Mouse (Mus musculus): Measurements from ENCODE around the gene Trpm8. TPM values are rescaled to one million over a fixed set of nuclear protein-coding genes. Genes with fewer than 3 reads are reported as not detected.

Gene Trpm8
- total RNA-seq, 2 experiments from 2014 or later = 0.61 to 0.68 TPM

Other genes with a start within 250 kb of the Trpm8 start
- gene Ugt1a10, start 222.3 kb upstream of the Trpm8 start, total RNA-seq (2021) = not detected
- gene Ugt1a9, start 206.9 kb upstream of the Trpm8 start, total RNA-seq (2021) = not detected
- gene Ugt1a8, start 189.8 kb upstream of the Trpm8 start, total RNA-seq (2021) = not detected
- under 1 TPM; 0.44 to 0.49 TPM for gene Ugt1a7c, start 182.6 kb upstream of the Trpm8 start, total RNA-seq (2021)
- under 1 TPM; 0.20 to 0.23 TPM for gene Ugt1a6b, start 174.4 kb upstream of the Trpm8 start, total RNA-seq (2021)
- under 1 TPM in 1 of 2 experiments, not detected in 1; 0.40 TPM for gene Ugt1a6a, start 142.9 kb upstream of the Trpm8 start, total RNA-seq (2021)
- under 1 TPM in 1 of 2 experiments, not detected in 1; 0.15 TPM for gene Ugt1a5, start 111.6 kb upstream of the Trpm8 start, total RNA-seq (2021)
- gene Ugt1a2, start 77.1 kb upstream of the Trpm8 start, total RNA-seq (2021) = not detected
- gene Dnajb3, start 71.9 kb upstream of the Trpm8 start, total RNA-seq (2021) = 1 to 10 TPM; 2.7 to 3.7 TPM
- under 1 TPM in 1 of 2 experiments, not detected in 1; 0.15 TPM for gene Ugt1a1, start 65.7 kb upstream of the Trpm8 start, total RNA-seq (2021)
- gene Mroh2a, start 50.7 kb upstream of the Trpm8 start, total RNA-seq (2021) = under 1 TPM; 0.04 to 0.06 TPM
- gene Hjurp, start within 50 bp of the Trpm8 start, total RNA-seq (2021) = 10 to 100 TPM; 36.8 to 38.3 TPM
- gene Spp2, start 129.3 kb downstream of the Trpm8 start, total RNA-seq (2021) = not detected
- gene Glrp1, start 232.4 kb downstream of the Trpm8 start, total RNA-seq (2021) = not detected

Data from left cerebral cortex, postnatal 14 days (tissue).